Mouse (Mus musculus) stomach, postnatal 0 days (tissue): Measurements from ENCODE around the gene 1700042G07Rik. TPM values are rescaled to one million over a fixed set of nuclear protein-coding genes. Genes with fewer than 3 reads are reported as not detected.
A peak's percentile ranks its signal among the peaks of the same experiment; 100 is the strongest.

Experiments
- ATAC-seq: fragments of 200-750 bp; cut with Nextera tagmentation; 2 replicates; pipeline ENCODE4 v1.8.0; 2017; ENCODE audit not compliant: low FRiP score, low TSS enrichment
- DNase-seq: peaks from one replicate; pipeline ENCODE4 v3.0.0-alpha.2; 2016; ENCODE audit warnings: low spot score
- H3K27ac ChIP-seq: fragments of 300-500 bp; sonication (generic); replicated peaks from 2 replicates; pipeline ENCODE4 v1.5.1; 2014; ENCODE audit warnings: mild to moderate bottlenecking, control low read depth
- H3K27me3 ChIP-seq: fragments of 300-500 bp; sonication (generic); 2 replicates; pipeline ENCODE4 v1.6.1; 2014; ENCODE audit warnings: low read length; ENCODE audit not compliant: control insufficient read depth, insufficient read depth
- H3K36me3 ChIP-seq: fragments of 300-500 bp; sonication (generic); 2 replicates; pipeline ENCODE4 v1.6.1; 2014; ENCODE audit warnings: low read length, mixed read lengths; ENCODE audit not compliant: control insufficient read depth, insufficient read depth
- H3K4me1 ChIP-seq: fragments of 300-500 bp; sonication (generic); replicated peaks from 2 replicates; pipeline ENCODE4 v1.6.1; 2014; ENCODE audit warnings: antibody characterized with exemption; ENCODE audit not compliant: control insufficient read depth, insufficient read depth
- H3K4me2 ChIP-seq: fragments of 300-500 bp; sonication (generic); replicated peaks from 2 replicates; pipeline ENCODE4 v1.6.1; 2014; ENCODE audit warnings: low read depth, mild to moderate bottlenecking, control low read depth, moderate library complexity
- H3K4me3 ChIP-seq: fragments of 300-500 bp; sonication (generic); 2 replicates; pipeline ENCODE4 v1.5.1; 2014; ENCODE audit warnings: low read depth, low read length, control low read depth
- H3K9ac ChIP-seq: fragments of 300-500 bp; sonication (generic); 2 replicates; pipeline ENCODE4 v1.6.1; 2014; ENCODE audit warnings: mild to moderate bottlenecking, low read length, control low read depth, mixed read lengths
- H3K9me3 ChIP-seq: fragments of 300-500 bp; sonication (generic); 2 replicates; pipeline ENCODE4 v1.6.1; 2016; ENCODE audit warnings: low read length; ENCODE audit not compliant: control insufficient read depth
- CTCF ChIP-seq: IDR thresholded peaks from 2 replicates; pipeline ENCODE4 v1.5.1; 2016; ENCODE audit warnings: antibody characterized with exemption, low read depth, mild to moderate bottlenecking, moderate library complexity
- EP300 ChIP-seq: optimal IDR thresholded peaks from 2 replicates; pipeline ENCODE3; 2016; ENCODE audit warnings: antibody characterized with exemption
- WGBS: fragments of 180-500 bp; shearing (Covaris S2); extraction: QIAGEN DNeasy Blood & Tissue Kit; methylation state at CpG from one replicate; pipeline ENCODE4 v1.1.7; 2014; 5-methylcytosine and 5-hydroxymethylcytosine counted together
- polyA plus RNA-seq: library from polyadenylated mRNA; unstranded; fragments of >200 nt; fragmentation: Nextera tagmentation; extraction: Ambion mirVana; gene quantifications from 2 replicates; pipeline ENCODE4 v1.2.1, GENCODE M21; 2015

1700042G07Rik gene
- polyA plus RNA-seq: not detected in 2 replicates

DNA sequence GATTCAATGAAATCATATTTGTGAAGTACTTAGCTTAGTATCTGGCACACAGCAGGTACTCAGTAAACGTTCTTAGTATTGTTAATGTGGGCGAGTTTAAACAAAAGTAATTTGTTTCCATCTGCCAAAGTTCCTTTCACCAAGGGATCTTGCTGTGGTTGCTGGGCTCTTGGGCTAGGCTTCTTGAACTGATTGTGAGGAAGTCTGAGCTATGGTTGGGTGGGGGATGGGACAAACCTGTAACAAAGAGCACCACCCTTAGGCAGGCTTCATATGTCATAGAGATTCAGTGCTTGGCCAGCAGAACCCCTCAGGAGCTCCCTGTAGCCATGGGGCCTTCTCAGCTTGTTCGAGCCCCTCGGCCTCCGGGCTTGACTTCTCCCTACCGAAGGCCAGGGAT is at the start of gene 1700042G07Rik, which contains the start of gene Gm49337:
Gene 1700042G07Rik (plus strand): TSS at position 301 of the 400 bp plus-strand sequence.
Gene Gm49337 (plus strand): TSS at position 313 of the 400 bp plus-strand sequence.
- H3K4me2 ChIP-seq: no peak within 1 kb of the TSS
- ATAC-seq (no peak), DNase-seq (no peak)
- H3K4me1 ChIP-seq: peaks cover 15% of the 10 kb centered on the region
- 79% methylated on average over 6 of the region's 6 CpGs for WGBS
- no peaks in the 10 kb centered on the region for H3K27me3 ChIP-seq
- no peaks in the 10 kb centered on the region for H3K9me3 ChIP-seq
- no peak within 1 kb of the TSS for H3K4me3 ChIP-seq
- TF ChIP-seq CTCF (no peak), EP300 (no peak)
- H3K36me3 ChIP-seq: no peaks in the 10 kb centered on the region
- H3K27ac ChIP-seq: peak within 1 kb of the TSS; percentile 41; the same call in 1 of the 2 replicates
- H3K9ac ChIP-seq: no peak within 1 kb of the TSS

DNA sequence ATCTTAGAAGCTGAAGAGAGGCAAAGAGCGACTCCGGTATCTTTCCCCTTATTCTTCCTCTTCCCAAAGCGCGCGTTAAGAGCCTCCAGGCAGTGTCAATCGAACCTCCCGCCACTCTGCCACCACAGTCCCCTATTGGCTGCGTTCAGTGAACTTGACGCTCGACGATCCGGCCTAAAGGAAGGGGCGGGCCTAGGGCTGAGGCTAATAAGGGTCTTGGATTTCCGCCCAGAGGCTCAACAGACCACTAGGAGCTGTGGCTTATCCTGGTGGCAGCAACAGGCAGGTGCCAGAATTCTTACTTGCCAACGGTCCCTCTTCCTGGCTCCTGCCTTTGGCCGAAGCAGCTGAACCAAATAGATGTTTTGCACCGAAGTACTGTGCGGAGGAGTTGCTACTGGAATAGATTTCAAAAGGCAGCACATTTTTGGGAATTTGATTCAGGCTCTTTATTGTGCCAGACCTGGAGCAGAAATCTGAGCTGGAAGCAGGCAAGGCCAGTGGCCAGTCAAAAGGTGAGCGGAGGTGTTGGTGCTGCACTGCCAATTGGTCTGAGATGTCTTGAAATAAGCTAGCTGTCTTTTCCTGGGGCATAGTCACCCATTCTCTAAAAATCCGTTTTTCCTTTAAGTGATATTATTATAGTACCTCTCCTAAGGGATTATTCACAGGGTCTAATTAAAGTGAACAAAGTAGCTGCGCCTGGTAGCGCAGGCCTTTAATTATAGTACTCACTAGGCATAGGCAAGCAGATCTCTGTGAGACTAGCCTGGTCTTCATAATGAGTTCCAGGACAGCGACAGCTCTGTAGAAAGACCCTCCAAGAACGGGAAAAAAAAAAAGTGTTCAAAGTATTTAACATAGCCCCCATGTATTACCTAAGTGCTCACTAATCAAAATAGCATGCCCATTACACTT is 49.3 kb upstream of the 1700042G07Rik start, which contains the start of the genes Rad54l and Pomgnt1:
Gene Rad54l (minus strand): TSS at position 89 of the 918 bp plus-strand sequence.
Gene Pomgnt1 (plus strand): TSS at position 239 of the 918 bp plus-strand sequence.
- 5% methylated on average over 24 of the region's 24 CpGs for WGBS
- DNase-seq (peak; percentile 87), ATAC-seq (peak; percentile 92)
- Histone ChIP-seq H3K36me3 (no peaks in the 10 kb centered on the region), H3K27me3 (no peaks in the 10 kb centered on the region), H3K9ac (peak within 1 kb of the TSS; percentile 55), H3K4me3 (peak within 1 kb of the TSS; percentile 52), H3K9me3 (no peaks in the 10 kb centered on the region), H3K27ac (0 out of 2 replicates have a peak within 1 kb of the TSS, but pooled peaks have one; percentile 20), H3K4me2 (peak within 1 kb of the TSS; percentile 58), H3K4me1 (peaks cover 4% of the 10 kb centered on the region; the same call in 1 of the 2 replicates)
- TF ChIP-seq CTCF (peak; percentile 55), EP300 (no peak)

DNA sequence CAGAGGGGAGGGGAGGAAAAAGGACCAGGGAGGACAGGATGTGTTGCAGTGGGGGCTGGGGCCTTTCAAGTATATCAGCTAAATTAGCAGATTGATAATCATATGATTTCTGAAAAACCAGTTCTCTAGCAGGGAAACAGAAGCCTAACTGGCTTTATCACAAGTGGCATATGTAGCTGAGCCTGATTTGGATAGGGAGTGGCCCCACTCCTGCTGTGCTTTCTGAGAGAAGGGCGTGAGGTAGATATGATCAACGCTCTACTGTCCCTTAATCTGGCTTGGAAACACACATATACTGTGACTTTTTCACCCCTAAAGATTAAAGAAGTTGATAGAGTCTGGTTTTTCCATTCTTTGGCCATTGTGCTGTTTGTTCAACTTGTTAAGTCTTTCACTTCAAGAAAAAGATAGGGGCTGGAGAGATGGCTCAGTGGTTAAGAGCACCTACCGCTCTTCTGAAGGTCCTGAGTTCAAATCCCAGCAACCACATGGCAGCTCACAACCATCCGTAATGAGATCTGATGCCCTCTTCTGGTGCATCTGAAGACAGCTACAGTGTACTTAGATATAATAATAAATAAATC is 47.3 kb upstream of the 1700042G07Rik start:
- Histone ChIP-seq H3K27ac (peak overlapping the region; percentile 53; the same call in 1 of the 2 replicates), H3K4me3 (no peak overlapping the region), H3K27me3 (no peaks in the 10 kb centered on the region), H3K9ac (no peak overlapping the region), H3K4me1 (peaks cover 4% of the 10 kb centered on the region; the same call in 1 of the 2 replicates), H3K9me3 (no peaks in the 10 kb centered on the region), H3K4me2 (no peak overlapping the region), H3K36me3 (no peaks in the 10 kb centered on the region)
- no peak for TF ChIP-seq CTCF
- TF ChIP-seq EP300: no peak
- 72% methylated on average over 4 of the region's 4 CpGs for WGBS
- DNase-seq (no peak), ATAC-seq (no peak)

DNA sequence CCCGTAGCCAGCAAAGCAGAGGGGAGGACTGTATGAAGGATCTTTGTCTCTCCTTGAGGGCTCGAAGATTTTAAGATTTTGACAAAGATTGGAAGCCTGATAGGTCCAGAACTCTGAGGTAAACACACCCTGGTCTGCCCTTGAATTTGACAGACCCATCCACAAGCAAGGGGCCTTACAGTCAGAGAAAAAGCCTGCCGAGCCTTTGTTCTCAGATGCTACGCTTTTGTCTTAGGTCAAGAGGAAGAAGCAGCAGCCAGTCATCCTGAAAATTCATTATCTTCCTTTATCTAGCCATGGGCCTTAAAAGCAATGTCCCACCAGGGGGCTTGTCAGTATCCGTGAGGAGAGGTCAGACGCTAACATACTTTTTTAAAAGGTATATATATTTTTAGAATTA is 45.2 kb upstream of the 1700042G07Rik start:
- WGBS: 78% methylated on average over 6 of the region's 6 CpGs
- Histone ChIP-seq H3K36me3 (no peaks in the 10 kb centered on the region), H3K9me3 (no peaks in the 10 kb centered on the region), H3K9ac (no peak overlapping the region), H3K4me2 (no peak overlapping the region), H3K4me3 (no peak overlapping the region), H3K27me3 (no peaks in the 10 kb centered on the region), H3K4me1 (peaks cover 2% of the 10 kb centered on the region; the same call in 1 of the 2 replicates), H3K27ac (no peak overlapping the region)
- ATAC-seq (no peak), DNase-seq (no peak)
- no peak for TF ChIP-seq CTCF
- no peak for TF ChIP-seq EP300

DNA sequence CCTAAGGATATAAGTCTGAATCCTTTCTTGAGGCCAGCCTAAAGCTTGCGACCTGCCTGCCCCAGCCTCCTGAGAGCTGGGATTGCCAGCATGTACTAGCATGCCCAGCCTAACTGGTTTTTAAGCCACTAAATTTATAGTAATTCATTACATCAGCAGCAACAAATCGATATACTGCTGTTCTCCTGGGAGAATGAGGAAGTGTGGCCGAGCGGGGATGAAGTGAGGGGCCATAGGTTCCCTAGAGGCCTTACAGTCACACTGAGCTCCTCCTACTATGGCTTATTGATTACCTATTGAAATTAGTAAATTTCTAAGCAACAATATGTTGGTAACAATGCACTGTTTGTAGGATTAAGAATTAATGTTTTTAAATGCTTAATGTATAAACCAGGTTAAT is 40.0 kb upstream of the 1700042G07Rik start:
- Histone ChIP-seq H3K4me3 (no peak overlapping the region), H3K27me3 (no peaks in the 10 kb centered on the region), H3K9me3 (no peaks in the 10 kb centered on the region), H3K9ac (no peak overlapping the region), H3K27ac (no peak overlapping the region), H3K4me1 (no peaks in the 10 kb centered on the region), H3K4me2 (no peak overlapping the region), H3K36me3 (no peaks in the 10 kb centered on the region)
- TF ChIP-seq CTCF (no peak), EP300 (no peak)
- ATAC-seq (no peak), DNase-seq (no peak)
- 73% methylated on average over 4 of the region's 4 CpGs for WGBS
